Mouse (Mus musculus) Patski (cell line): ENCODE measurements around the gene Pea15a. TPM values are rescaled to one million over a fixed set of nuclear protein-coding genes. Genes with fewer than 3 reads are reported as not detected.

Experiments used
- ATAC-seq: fragments of 100-300 bp; one replicate; pipeline ENCODE4 v1.8.0; 2021
- CTCF ChIA-PET: fragments of 350-600 bp; sonication (Branson Sonifier 250); formaldehyde crosslinking; loops from one replicate; lab custom pipeline; 2022; ENCODE audit warnings: inconsistent platforms; lab: Charles Lee
- POLR2A ChIA-PET: fragments of 350-600 bp; sonication (Branson Sonifier 250); formaldehyde crosslinking; loops from one replicate; lab custom pipeline; 2022; ENCODE audit warnings: antibody characterized with exemption, inconsistent platforms; lab: Charles Lee
- DNase-seq: peaks from one replicate; pipeline ENCODE4 v3.0.0-alpha.2; 2011; ENCODE audit warnings: low read depth, low spot score
- H3K27me3 ChIP-seq: fragments of 371-371 bp; one replicate; pipeline ENCODE4 v1.5.1; 2021
- CTCF ChIP-seq: fragments of 100-300 bp; IDR thresholded peaks from one replicate; pipeline ENCODE4 v1.5.1; 2021
- in situ Hi-C: fragments of 300-500 bp; cut with MboI; formaldehyde crosslinking; loops from 3 replicates; pipeline ENCODE4 v1.11.1; 2018; ENCODE audit warnings: low pct_unique_long_range_greater_than_20kb, mixed read lengths
- polyA plus RNA-seq: library from polyadenylated mRNA; unstranded; gene quantifications from one replicate; pipeline ENCODE4 v1.2.3, GENCODE M21; 2021

Pea15a gene
- polyA plus RNA-seq, 1 experiment from 2014 or later = 723 TPM

DNA sequence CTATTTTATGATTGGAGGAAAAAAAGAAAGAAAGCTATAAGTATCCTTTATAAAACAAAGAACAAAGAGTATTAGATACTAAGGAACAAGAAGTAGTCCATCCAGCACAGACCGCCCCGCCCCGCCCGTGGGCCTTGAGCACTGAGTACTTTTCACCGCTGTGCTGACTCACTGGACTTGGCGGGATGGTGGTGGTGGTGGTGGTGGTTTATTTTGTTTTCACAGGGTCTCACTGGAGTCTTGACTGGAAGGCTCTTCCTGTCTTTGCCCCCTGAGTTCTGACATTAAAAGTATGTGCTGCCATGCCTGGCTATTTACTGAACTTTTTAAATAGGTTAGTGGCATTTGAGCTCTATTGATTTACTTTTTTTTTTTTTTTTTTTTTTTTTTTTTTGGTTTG lies 23.5 kb downstream of the Pea15a start:
- ChIA-PET CTCF (interaction anchor here (1.1 to 2.4 kb wide), 2 partner anchors 14 to 64 kb away, joined by 3 to 6 read pairs; no protein-coding TSS in a partner anchor), POLR2A (interaction anchor here (0.6 to 0.7 kb wide), 2 partner anchors 14 to 1910 kb away, joined by 3 read pairs; no protein-coding TSS in a partner anchor)
- TF ChIP-seq CTCF = no peak
- no peaks in the 10 kb centered on the region for H3K27me3 ChIP-seq
- in situ Hi-C loops = no loop called here
- no peak for DNase-seq
- no peak for ATAC-seq

DNA sequence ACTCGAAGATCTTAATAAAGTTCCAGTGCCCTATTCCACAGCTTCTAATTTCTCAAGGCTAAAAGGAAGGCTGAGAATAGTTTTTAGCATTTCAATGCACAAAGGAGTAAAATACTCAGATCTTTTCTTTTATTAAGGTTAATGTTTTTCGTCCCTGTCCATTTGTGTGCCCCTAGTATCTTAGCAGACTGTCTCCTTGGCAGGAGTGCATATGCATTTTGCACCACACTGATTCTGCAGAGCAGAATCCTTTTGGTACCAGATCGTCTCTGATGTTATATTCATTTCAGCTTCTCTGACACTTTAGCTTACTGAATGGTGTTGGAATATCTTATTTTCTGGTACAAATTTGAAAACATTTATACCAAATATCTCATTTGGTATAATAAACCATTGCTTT lies 24.8 kb downstream of the Pea15a start:
- CTCF ChIA-PET = interaction anchor here (0.8 to 1.4 kb wide), 2 partner anchors 13 to 21 kb away, joined by 3 to 4 read pairs; no protein-coding TSS in a partner anchor
- no peaks in the 10 kb centered on the region for H3K27me3 ChIP-seq
- POLR2A ChIA-PET = interaction anchor here (0.7 to 1.3 kb wide), 2 partner anchors 13 to 16 kb away, joined by 3 to 4 read pairs; no protein-coding TSS in a partner anchor
- in situ Hi-C loops = no loop called here
- ATAC-seq (no peak), DNase-seq (no peak)
- no peak for TF ChIP-seq CTCF

DNA sequence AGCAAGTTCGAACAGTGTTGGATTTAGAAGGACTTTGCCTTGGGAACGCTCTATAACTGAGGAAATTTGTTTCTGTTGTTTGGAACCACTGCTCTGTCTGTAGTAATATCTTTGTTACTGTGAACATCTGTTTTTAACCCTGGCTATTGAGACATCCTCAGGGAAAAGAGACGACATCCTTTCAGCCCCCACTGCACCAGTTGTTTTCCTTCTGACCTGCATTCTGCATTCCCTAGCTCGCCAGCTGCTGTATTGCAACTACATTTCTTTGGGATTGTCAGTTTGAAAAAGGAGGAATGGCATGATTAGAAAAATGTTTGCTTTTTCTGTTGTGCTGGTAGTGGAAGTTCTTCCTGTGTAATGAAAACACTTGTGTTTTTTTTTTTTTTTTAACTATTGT lies 25.7 kb downstream of the Pea15a start:
- CTCF ChIA-PET = interaction anchor here (1.4 kb wide), 1 partner anchor 20 kb away, joined by 4 read pairs; no protein-coding TSS in a partner anchor
- no peaks in the 10 kb centered on the region for H3K27me3 ChIP-seq

DNA sequence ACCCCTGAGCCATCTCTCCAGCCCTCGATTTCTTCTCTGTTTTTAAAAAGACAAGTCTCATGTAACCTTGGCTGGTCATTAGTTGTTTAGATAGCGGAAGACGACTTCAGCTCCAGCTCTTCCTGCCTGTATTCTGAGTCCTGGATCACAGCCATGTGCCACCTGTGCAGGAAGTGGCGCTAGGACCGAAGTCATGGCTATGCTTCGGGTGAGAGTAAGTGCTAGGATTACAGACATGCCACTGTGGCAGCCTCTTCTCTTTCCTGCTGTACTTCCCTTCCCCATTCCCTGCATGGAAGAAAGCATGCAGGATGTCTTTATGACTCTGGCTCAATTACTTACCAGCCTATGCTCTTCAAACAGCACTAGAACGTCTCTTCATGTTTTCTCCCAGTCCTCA lies 27.5 kb downstream of the Pea15a start:
- ATAC-seq (no peak), DNase-seq (no peak)
- TF ChIP-seq CTCF = no peak
- ChIA-PET CTCF (no interaction called here), POLR2A (interaction anchor here (0.8 kb wide), 1 partner anchor 63 kb away, joined by 4 read pairs; no protein-coding TSS in a partner anchor)
- in situ Hi-C loops = no loop called here
- H3K27me3 ChIP-seq = no peaks in the 10 kb centered on the region

More for the DNA sequence above, 25.7 kb downstream of the Pea15a start:
- in situ Hi-C loops = no loop called here
- DNase-seq = no peak
- POLR2A ChIA-PET = interaction anchor here (1.3 kb wide), 1 partner anchor 16 kb away, joined by 3 read pairs; no protein-coding TSS in a partner anchor
- TF ChIP-seq CTCF = no peak
- ATAC-seq = no peak

DNA sequence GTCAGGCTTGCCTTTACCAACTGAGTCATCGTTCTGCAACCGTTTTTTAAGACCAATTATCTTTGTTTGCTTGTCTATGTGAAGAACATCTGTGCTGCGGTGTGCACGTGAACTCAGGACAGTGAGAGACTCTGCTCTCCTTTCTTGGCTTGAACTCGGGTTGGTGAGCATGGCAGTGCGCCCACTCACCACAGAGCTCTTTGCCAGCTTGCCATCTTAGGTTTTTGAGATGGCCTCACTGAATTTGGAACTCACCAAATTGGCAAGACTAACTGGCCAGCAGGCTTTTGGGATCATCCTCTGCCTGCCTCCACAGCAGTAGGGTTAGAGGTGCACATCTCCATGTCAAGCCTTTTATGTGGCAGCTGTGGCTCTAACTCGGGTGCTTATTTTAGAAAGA lies 28.8 kb downstream of the Pea15a start:
- no peak for ATAC-seq
- DNase-seq = no peak
- H3K27me3 ChIP-seq = no peaks in the 10 kb centered on the region
- TF ChIP-seq CTCF = no peak
- ChIA-PET CTCF (interaction anchor here (0.6 to 2.8 kb wide), 5 partner anchors 10 to 614 kb away, joined by 3 to 12 read pairs (median 5); no protein-coding TSS in a partner anchor), POLR2A (interaction anchor here (0.5 kb wide), 1 partner anchor 67 kb away, joined by 3 read pairs; no protein-coding TSS in a partner anchor)
- in situ Hi-C loops = no loop called here

DNA sequence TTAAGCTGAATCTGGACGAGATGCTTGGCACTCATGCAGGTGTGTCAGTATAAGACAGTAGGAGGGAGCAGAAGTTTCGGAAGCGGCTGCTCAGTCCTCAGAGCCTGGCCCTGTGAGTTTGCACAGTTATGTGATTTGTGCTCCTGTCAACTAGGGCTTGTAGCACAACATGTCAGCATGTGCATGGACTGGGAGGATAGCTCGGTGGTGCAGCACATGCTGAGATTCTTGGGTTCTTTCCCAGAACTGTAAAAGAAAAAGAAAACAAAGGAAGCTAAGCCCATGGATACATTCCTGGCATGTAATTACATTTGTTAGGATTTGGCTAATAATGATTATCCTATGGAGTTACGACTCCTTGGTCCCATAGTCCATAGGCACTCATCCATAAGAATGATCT lies 33.4 kb downstream of the Pea15a start:
- ATAC-seq (no peak), DNase-seq (no peak)
- in situ Hi-C loops = no loop called here
- CTCF ChIA-PET = interaction anchor here (2.1 kb wide), 1 partner anchor 11 kb away, joined by 9 read pairs; no protein-coding TSS in a partner anchor
- H3K27me3 ChIP-seq = no peaks in the 10 kb centered on the region
- no peak for TF ChIP-seq CTCF
- POLR2A ChIA-PET = interaction anchor here (1.5 kb wide), 1 partner anchor 137 kb away, joined by 3 read pairs; no protein-coding TSS in a partner anchor

DNA sequence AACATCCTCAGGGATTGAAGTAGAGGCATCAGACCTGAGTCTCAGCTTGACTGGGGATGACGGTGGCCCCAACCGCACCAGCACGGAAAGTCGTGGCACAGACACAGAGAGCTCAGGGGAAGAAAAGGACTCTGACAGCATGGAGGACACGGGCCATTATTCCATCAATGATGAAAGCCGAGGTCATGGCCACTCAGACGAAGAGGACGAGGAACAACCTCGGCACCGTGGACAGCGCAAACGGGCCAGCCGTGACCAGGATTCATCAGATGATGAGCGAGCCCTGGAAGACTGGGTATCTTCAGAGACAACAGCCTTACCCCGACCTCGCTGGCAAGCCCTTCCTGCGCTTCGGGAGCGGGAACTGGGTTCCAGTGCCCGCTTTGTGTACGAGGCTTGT lies 34.2 kb downstream of the Pea15a start:
- ChIA-PET POLR2A (interaction anchor here (1.5 kb wide), 1 partner anchor 138 kb away, joined by 3 read pairs; no protein-coding TSS in a partner anchor), CTCF (interaction anchor here (1.8 kb wide), 1 partner anchor 10 kb away, joined by 8 read pairs; no protein-coding TSS in a partner anchor)
- in situ Hi-C loops = no loop called here
- no peak for TF ChIP-seq CTCF
- H3K27me3 ChIP-seq = no peaks in the 10 kb centered on the region
- DNase-seq = no peak
- ATAC-seq = no peak

DNA sequence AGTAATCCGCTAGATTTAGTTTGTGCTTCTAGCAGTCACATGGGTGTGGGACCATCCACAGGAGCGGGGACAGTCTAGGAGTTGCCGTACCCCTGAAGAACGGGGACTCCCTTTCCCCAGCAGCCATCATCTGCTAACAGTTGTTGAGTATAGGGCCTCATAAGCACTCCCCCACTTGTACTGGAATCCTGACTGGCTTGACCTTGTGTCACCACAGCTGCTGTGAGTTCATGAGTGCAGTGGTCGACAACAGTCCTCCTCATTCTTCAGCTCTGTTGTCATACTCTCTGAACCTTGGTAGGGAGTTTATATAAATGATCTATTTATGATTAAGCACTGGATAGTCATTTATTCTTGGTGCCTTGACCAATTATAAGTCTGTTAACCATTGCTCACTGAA lies 36.8 kb downstream of the Pea15a start:
- POLR2A ChIA-PET = no interaction called here
- CTCF ChIA-PET = interaction anchor here (0.9 kb wide), 1 partner anchor 19 kb away, joined by 3 read pairs; no protein-coding TSS in a partner anchor
- DNase-seq (no peak), ATAC-seq (no peak)
- in situ Hi-C loops = no loop called here
- no peaks in the 10 kb centered on the region for H3K27me3 ChIP-seq
- TF ChIP-seq CTCF = no peak

DNA sequence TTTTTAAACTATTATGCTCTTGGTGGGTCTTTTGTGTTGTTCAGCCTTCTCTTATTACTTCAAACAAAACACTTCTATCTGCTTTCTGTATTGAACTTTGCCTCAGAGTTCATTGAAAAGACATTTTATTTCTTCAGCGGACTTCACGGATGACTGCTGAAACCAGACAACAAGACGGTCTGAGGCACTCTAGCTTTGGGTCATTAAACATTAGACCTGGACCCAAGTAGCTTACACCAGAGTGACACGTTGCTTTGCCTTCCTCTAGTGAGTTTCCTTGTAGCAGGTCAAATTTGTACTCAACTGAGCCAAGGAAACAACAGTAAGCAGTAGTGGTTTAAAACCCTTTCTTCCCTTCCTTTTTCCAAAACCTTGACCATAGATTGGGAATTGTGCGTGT lies 38.7 kb downstream of the Pea15a start:
- DNase-seq (no peak), ATAC-seq (no peak)
- ChIA-PET CTCF (interaction anchor here (1.3 to 2.4 kb wide), 5 partner anchors 9 to 143 kb away, joined by 3 to 12 read pairs (median 3); no protein-coding TSS in a partner anchor), POLR2A (interaction anchor here (1.3 kb wide), 1 partner anchor 15 kb away, joined by 3 read pairs; no protein-coding TSS in a partner anchor)
- in situ Hi-C loops = no loop called here
- no peak for TF ChIP-seq CTCF
- H3K27me3 ChIP-seq = no peaks in the 10 kb centered on the region

DNA sequence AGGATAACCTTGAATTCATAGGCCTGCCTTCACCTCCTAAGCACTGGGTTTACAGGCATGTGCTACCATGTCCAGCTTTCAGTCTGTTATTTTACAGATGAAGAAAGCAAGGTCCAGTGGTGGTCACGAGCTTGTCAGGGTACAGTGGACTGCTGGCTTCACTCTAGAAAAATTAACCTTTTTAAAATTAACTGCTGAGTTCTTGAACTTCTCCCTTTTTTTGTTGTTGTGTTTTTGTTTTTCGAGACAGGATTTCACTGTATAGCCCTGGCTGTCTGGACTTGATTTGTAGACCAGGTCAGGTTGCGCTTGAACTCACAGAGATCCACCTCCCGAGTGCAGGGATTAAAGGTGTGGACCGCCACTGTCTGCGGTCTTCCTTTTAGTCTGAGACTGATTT lies 43.6 kb downstream of the Pea15a start:
- H3K27me3 ChIP-seq = no peaks in the 10 kb centered on the region
- CTCF ChIA-PET = interaction anchor here (1.0 to 4.4 kb wide), 12 partner anchors 9 to 148 kb away, joined by 3 to 31 read pairs (median 8); no protein-coding TSS in a partner anchor
- POLR2A ChIA-PET = interaction anchor here (1.2 to 1.7 kb wide), 2 partner anchors 13 to 18 kb away, joined by 3 to 4 read pairs; no protein-coding TSS in a partner anchor
- DNase-seq (no peak), ATAC-seq (no peak)
- in situ Hi-C loops = no loop called here
- TF ChIP-seq CTCF = no peak
